Mouse (Mus musculus) CH12.LX (cell line): Measurements from ENCODE around the gene D630045J12Rik. TPM values are rescaled to one million over a fixed set of nuclear protein-coding genes. Genes with fewer than 3 reads are reported as not detected.

Experiments
- DNase-seq: peaks from one replicate; pipeline ENCODE4 v3.0.0-alpha.2; 2013; ENCODE audit errors: extremely low read depth
- H3K27ac ChIP-seq: 2 replicates; pipeline ENCODE4 v1.5.1; 2012; ENCODE audit warnings: low read depth, mild to moderate bottlenecking, control low read depth, moderate library complexity; ENCODE audit not compliant: insufficient read depth
- H3K27me3 ChIP-seq: replicated peaks from 2 replicates; pipeline ENCODE3; 2012; ENCODE audit warnings: inconsistent platforms
- H3K36me3 ChIP-seq, 2 experiments: replicated peaks in 1 of 2; 2 replicates each; pipeline versions ENCODE3 to v1.6.1; 2012; ENCODE audit warnings: inconsistent platforms in 1 of 2, low read length in 1 of 2, mild to moderate bottlenecking in 1 of 2, mixed read lengths in 1 of 2, moderate library complexity in 1 of 2; ENCODE audit not compliant: control insufficient read depth in 1 of 2, insufficient read depth in 1 of 2
- H3K4me1 ChIP-seq, 2 experiments: 2 replicates each; pipeline ENCODE4 v1.6.1; 2012; ENCODE audit warnings: inconsistent platforms in 1 of 2, moderate library complexity in 1 of 2; ENCODE audit not compliant: insufficient read depth in 2 of 2, control insufficient read depth in 1 of 2
- H3K4me2 ChIP-seq: 2 replicates; pipeline ENCODE4 v1.6.1; 2012; ENCODE audit warnings: low read depth, mild to moderate bottlenecking, control low read depth; ENCODE audit not compliant: poor library complexity, insufficient read depth, severe bottlenecking
- H3K4me3 ChIP-seq, 3 experiments: fragments of 150-350 bp in 1 of 3; sonication (generic) in 1 of 3; replicated peaks in 1 of 3; 2 replicates each; pipeline versions ENCODE3 to v1.5.1; 2011 to 2012; ENCODE audit warnings: low read depth in 2 of 3, low read length in 2 of 3, mild to moderate bottlenecking in 2 of 3, moderate library complexity in 2 of 3, control low read depth in 1 of 3, improper control_type of control experiment in 1 of 3, inconsistent platforms in 1 of 3, mixed read lengths in 1 of 3; ENCODE audit not compliant: poor library complexity in 1 of 3
- H3K79me2 ChIP-seq: replicated peaks from 2 replicates; pipeline ENCODE4 v1.6.1; 2012; ENCODE audit warnings: mild to moderate bottlenecking, moderate library complexity; ENCODE audit not compliant: control insufficient read depth, poor library complexity, insufficient read depth, severe bottlenecking; ENCODE audit errors: extremely low read depth
- H3K9ac ChIP-seq: 2 replicates; pipeline ENCODE4 v1.6.1; 2012; ENCODE audit warnings: low read depth, mild to moderate bottlenecking, control low read depth, moderate library complexity; ENCODE audit not compliant: insufficient read depth
- H3K9me3 ChIP-seq: replicated peaks from 2 replicates; pipeline ENCODE3; 2012; ENCODE audit warnings: low read length, inconsistent platforms, mixed read lengths
- CHD1 ChIP-seq: IDR thresholded peaks from 2 replicates; pipeline ENCODE4 v1.6.1; 2012; ENCODE audit warnings: low read depth, low read length, improper control_type of control experiment, inconsistent platforms
- CHD2 ChIP-seq: IDR thresholded peaks from 2 replicates; pipeline ENCODE4 v1.6.1; 2011; ENCODE audit warnings: low read length, improper control_type of control experiment
- CTCF ChIP-seq, 2 experiments: IDR thresholded peaks in 1 of 2; conservative IDR thresholded peaks in 1 of 2; 2 replicates each; pipeline ENCODE4 v1.5.1; 2011 to 2012; ENCODE audit warnings: low read depth in 2 of 2, low read length in 2 of 2, improper control_type of control experiment in 1 of 2, inconsistent platforms in 1 of 2, mild to moderate bottlenecking in 1 of 2, moderate library complexity in 1 of 2
- ELF1 ChIP-seq: IDR thresholded peaks from 2 replicates; pipeline ENCODE4 v1.6.1; 2014; ENCODE audit warnings: low read depth, mild to moderate bottlenecking, inconsistent platforms, low read length, improper control_type of control experiment
- EP300 ChIP-seq: IDR thresholded peaks from 2 replicates; pipeline ENCODE4 v1.6.1; 2011; ENCODE audit warnings: low read length, improper control_type of control experiment
- IRF4 ChIP-seq: IDR thresholded peaks from 2 replicates; pipeline ENCODE4 v1.6.1; 2014; ENCODE audit warnings: low read depth, mild to moderate bottlenecking, inconsistent platforms, low read length, improper control_type of control experiment
- JUND ChIP-seq: conservative IDR thresholded peaks from 2 replicates; pipeline ENCODE4 v1.6.1; 2011; ENCODE audit warnings: low read depth, low read length, improper control_type of control experiment
- MXI1 ChIP-seq: IDR thresholded peaks from 2 replicates; pipeline ENCODE4 v1.6.1; 2011; ENCODE audit warnings: mild to moderate bottlenecking, low read depth, low read length, improper control_type of control experiment
- PAX5 ChIP-seq: IDR thresholded peaks from 2 replicates; pipeline ENCODE4 v1.6.1; 2012; ENCODE audit warnings: low read length, inconsistent platforms, mixed read lengths
- POLR2AphosphoS2 ChIP-seq: IDR thresholded peaks from 2 replicates; pipeline ENCODE4 v1.6.1; 2011; ENCODE audit warnings: low read depth, low read length, improper control_type of control experiment
- TCF12 ChIP-seq: IDR thresholded peaks from 2 replicates; pipeline ENCODE4 v1.6.1; 2014; ENCODE audit warnings: low read depth, mild to moderate bottlenecking, inconsistent platforms, low read length, improper control_type of control experiment
- UBTF ChIP-seq: IDR thresholded peaks from 2 replicates; pipeline ENCODE4 v1.6.1; 2012; ENCODE audit warnings: low read depth, mild to moderate bottlenecking, inconsistent platforms, low read length, improper control_type of control experiment, moderate library complexity
- ZMIZ1 ChIP-seq: IDR thresholded peaks from 2 replicates; pipeline ENCODE4 v1.6.1; 2012; ENCODE audit warnings: low read depth, mild to moderate bottlenecking, inconsistent platforms, low read length, improper control_type of control experiment
- ZNF384 ChIP-seq: IDR thresholded peaks from 2 replicates; pipeline ENCODE4 v1.6.1; 2012; ENCODE audit warnings: low read depth, low read length, improper control_type of control experiment, inconsistent platforms
- dilution Hi-C: fragments of 300-500 bp; cut with MboI; formaldehyde crosslinking; loops from 2 replicates; pipeline ENCODE4 v1.14.3; 2020; ENCODE audit warnings: low sequenced_read_pairs; ENCODE audit not compliant: extremely low pct_unique_long_range_greater_than_20kb, extremely low pct_ligation_motif_present
- in situ Hi-C: fragments of 300-500 bp; cut with MboI; formaldehyde crosslinking; loops from 3 replicates; pipeline ENCODE4 v1.14.3; 2019; ENCODE audit warnings: low sequenced_read_pairs, low pct_ligation_motif_present, low pct_unique_long_range_greater_than_20kb, mixed read lengths
- polyA plus RNA-seq: library from polyadenylated mRNA; unstranded; fragments of >175 nt; gene quantifications from 2 replicates; pipeline ENCODE4 v1.2.1, GENCODE M21; 2012; ENCODE audit warnings: low read depth; ENCODE audit not compliant: insufficient read length
- total RNA-seq, 2 experiments: library from RNA; depleted of rRNA; stranded (reverse); fragments of 300-350 nt in 1 of 2; fragments of >200 nt in 1 of 2; gene quantifications; 2 replicates each; pipeline ENCODE4 v1.2.3; 2012 to 2014

Gene D630045J12Rik
- total and polyA plus RNA-seq, 3 experiments: 0.48 to 4.9 (median 1.7) TPM

GRCm38 (mm10) chr6:38139086-38139485, 114.7 kb downstream of the D630045J12Rik start:
- no peak overlapping the region for H3K4me3 ChIP-seq

DNA sequence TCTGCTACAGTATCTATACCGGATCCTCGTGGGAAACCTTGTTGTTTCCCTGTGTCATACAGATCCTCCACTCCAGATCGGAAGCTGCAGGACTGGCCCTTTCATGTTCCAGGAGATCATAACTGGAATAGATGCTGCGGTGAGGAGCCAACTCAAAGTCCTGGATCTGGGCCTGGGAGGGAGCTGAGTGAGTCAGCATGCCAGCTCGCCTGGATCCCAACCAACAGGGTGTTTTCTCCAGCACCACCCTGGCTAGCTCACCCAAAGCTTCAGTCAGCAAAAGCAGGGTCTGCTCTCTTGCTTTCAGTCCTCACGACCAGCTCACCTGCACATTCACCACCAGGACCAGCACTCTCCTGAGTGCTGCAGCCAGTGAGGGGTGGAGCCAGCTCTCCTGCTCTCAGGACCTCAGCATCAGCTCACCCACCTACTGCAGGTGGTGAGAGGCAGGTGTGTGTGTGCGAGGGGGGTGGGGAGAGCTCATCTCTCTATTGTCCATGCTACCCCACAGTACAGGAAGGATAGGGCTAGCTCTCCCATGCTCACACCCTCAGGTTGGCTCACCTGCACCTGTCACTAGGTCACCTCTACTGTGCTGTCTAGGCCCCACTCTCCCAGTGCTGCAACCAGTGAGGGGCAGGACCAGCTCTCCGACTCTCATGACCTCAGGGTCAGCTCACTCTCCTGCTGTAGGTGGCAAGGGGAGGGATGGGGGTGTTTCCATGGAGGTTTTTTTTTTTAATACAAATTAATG, 118.8 kb downstream of the D630045J12Rik start:
- H3K9me3 ChIP-seq: no peaks in the 10 kb centered on the region
- in situ Hi-C loops (no loop called here), dilution Hi-C loops (no loop called here)
- H3K36me3 ChIP-seq: peaks cover 0 to 25% of the 10 kb centered on the region in 2 experiments
- H3K27me3 ChIP-seq: no peaks in the 10 kb centered on the region
- no peak overlapping the region for H3K9ac ChIP-seq
- no peak for TF ChIP-seq JUND
- TF ChIP-seq ELF1: no peak
- no peak for TF ChIP-seq MXI1
- no peak for TF ChIP-seq EP300
- no peak for DNase-seq
- no peaks in the 10 kb centered on the region for H3K79me2 ChIP-seq
- H3K4me2 ChIP-seq: no peak overlapping the region
- peaks cover 0 to 9% of the 10 kb centered on the region in 2 experiments; a peak in 2 of 4 replicates for H3K4me1 ChIP-seq
- H3K27ac ChIP-seq: no peak overlapping the region
- no peak overlapping the region for H3K4me3 ChIP-seq

More at GRCm38 (mm10) chr6:38139086-38139485, 114.7 kb downstream of the D630045J12Rik start:
- DNase-seq: no peak
- Histone ChIP-seq H3K36me3 (peaks cover 0 to 30% of the 10 kb centered on the region in 2 experiments), H3K27me3 (no peaks in the 10 kb centered on the region), H3K79me2 (no peaks in the 10 kb centered on the region), H3K4me1 (no peaks in the 10 kb centered on the region), H3K4me2 (no peak overlapping the region), H3K9me3 (no peaks in the 10 kb centered on the region), H3K9ac (no peak overlapping the region), H3K27ac (no peak overlapping the region)
- in situ Hi-C loops (no loop called here), dilution Hi-C loops (no loop called here)
- no peak for TF ChIP-seq CTCF (conservative IDR thresholded peaks at IDR 0.05 in 1 of 2, IDR thresholded peaks at IDR 0.05 in 1 of 2; ENCODE audit: low read depth in 2 of 2, low read length in 2 of 2)
- TF ChIP-seq POLR2AphosphoS2: no peak
- no peak for TF ChIP-seq CHD1
- no peak for TF ChIP-seq ELF1
- no peak for TF ChIP-seq CHD2
- TF ChIP-seq IRF4: no peak
- no peak for TF ChIP-seq PAX5
- TF ChIP-seq JUND: no peak
- TF ChIP-seq ZMIZ1: no peak
- TF ChIP-seq ZNF384: no peak
- no peak for TF ChIP-seq UBTF

DNA sequence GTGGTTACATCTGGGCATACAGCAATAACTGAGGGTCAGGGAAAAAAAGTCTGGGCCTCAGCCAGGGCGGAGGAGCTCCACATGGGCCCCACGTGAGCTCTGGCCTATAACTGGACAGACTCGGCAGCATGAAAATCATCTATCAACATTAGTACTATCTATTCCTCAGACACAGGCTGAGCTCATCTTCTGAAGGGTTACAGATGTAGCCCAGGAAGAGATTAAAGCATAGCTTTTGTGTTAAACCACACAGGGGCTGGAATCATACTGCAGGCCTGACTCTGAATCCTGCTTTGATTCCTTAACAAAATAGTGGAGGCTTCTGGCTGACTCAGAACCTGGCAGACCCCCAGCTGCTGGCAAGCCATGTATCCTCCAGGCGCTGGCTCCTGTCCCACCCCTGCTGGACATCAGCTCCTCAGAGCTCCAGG, 122.0 kb downstream of the D630045J12Rik start:
- peaks cover 0 to 36% of the 10 kb centered on the region in 2 experiments for H3K36me3 ChIP-seq
- dilution Hi-C loops: no loop called here
- no peak for DNase-seq
- peaks cover 0 to 9% of the 10 kb centered on the region in 2 experiments; a peak in 2 of 4 replicates for H3K4me1 ChIP-seq
- no peak for TF ChIP-seq TCF12
- TF ChIP-seq CHD2: no peak
- TF ChIP-seq ELF1: no peak
- no peak overlapping the region for H3K4me2 ChIP-seq
- in situ Hi-C loops: no loop called here
- no peaks in the 10 kb centered on the region for H3K79me2 ChIP-seq
- H3K27ac ChIP-seq: no peak overlapping the region
- H3K9me3 ChIP-seq: no peaks in the 10 kb centered on the region
- no peak overlapping the region for H3K4me3 ChIP-seq
- no peaks in the 10 kb centered on the region for H3K27me3 ChIP-seq
- no peak overlapping the region for H3K9ac ChIP-seq
